Mouse (Mus musculus): ENCODE measurements around the gene Psmg1. TPM values are rescaled to one million over a fixed set of nuclear protein-coding genes. Genes with fewer than 3 reads are reported as not detected.
"Not testable (repeated sequence)": the region's sequence is repeated elsewhere in the genome, so short reads cannot be mapped to it uniquely, and the experiment has no call there.

The Psmg1 gene
- total RNA-seq (2021): 10 to 100 TPM; 26.3 TPM

GRCm38 (mm10) chr16:95990462-95991121, at the start of gene Psmg1:
TSS of gene Psmg1 (minus strand) at chr16:95990960.
- intact Hi-C loops (cut with DNase I): loop anchor here (2.0 kb wide), 1 partner anchor 154 kb away; the partner anchor contains the start of gene Wrb
- DNase-seq: peak; percentile 99

GRCm38 (mm10) chr16:96039538-96039937, 48.8 kb upstream of the Psmg1 start:
- intact Hi-C loops (cut with DNase I): no loop called here
- no peak for DNase-seq

GRCm38 (mm10) chr16:96034473-96034872, 43.7 kb upstream of the Psmg1 start:
- no peak for DNase-seq
- intact Hi-C loops (cut with DNase I): no loop called here

GRCm38 (mm10) chr16:96032368-96033043, 41.7 kb upstream of the Psmg1 start:
- intact Hi-C loops (cut with DNase I): no loop called here

GRCm38 (mm10) chr16:96030476-96031102, 39.8 kb upstream of the Psmg1 start:
- intact Hi-C loops (cut with DNase I): no loop called here
- no peak for DNase-seq

More at GRCm38 (mm10) chr16:96032368-96033043, 41.7 kb upstream of the Psmg1 start:
- DNase-seq: no peak

- intact Hi-C loops (cut with DNase I): no loop called here
- DNase-seq: no peak
Measured at GRCm38 (mm10) chr16:96026256-96026655, 35.5 kb upstream of the Psmg1 start.

- no peak for DNase-seq
- intact Hi-C loops (cut with DNase I): no loop called here
Measured at GRCm38 (mm10) chr16:96025244-96025643, 34.5 kb upstream of the Psmg1 start.

- no peak for DNase-seq
- intact Hi-C loops (cut with DNase I): no loop called here
Measured at GRCm38 (mm10) chr16:96021045-96021444, 30.3 kb upstream of the Psmg1 start.

- intact Hi-C loops (cut with DNase I); DNase-seq: not testable (repeated sequence)
Measured at GRCm38 (mm10) chr16:96009124-96009523, 18.4 kb upstream of the Psmg1 start.

- intact Hi-C loops (cut with DNase I); DNase-seq: not testable (repeated sequence)
Measured at GRCm38 (mm10) chr16:96004278-96004677, 13.5 kb upstream of the Psmg1 start.

GRCm38 (mm10) chr16:95999291-95999690, 8.5 kb upstream of the Psmg1 start:
- no peak for DNase-seq
- intact Hi-C loops (cut with DNase I): no loop called here

- no peak for DNase-seq
- intact Hi-C loops (cut with DNase I): no loop called here
Measured at GRCm38 (mm10) chr16:95996156-95996555, 5.4 kb upstream of the Psmg1 start.

- intact Hi-C loops (cut with DNase I); DNase-seq: not testable (repeated sequence)
Measured at GRCm38 (mm10) chr16:95994576-95994975, 3.8 kb upstream of the Psmg1 start.

- DNase-seq: no peak
- intact Hi-C loops (cut with DNase I): no loop called here
Measured at GRCm38 (mm10) chr16:95992596-95992995, 1.8 kb upstream of the Psmg1 start.

GRCm38 (mm10) chr16:95991122-95991900, 551 bp upstream of the Psmg1 start:
- intact Hi-C loops (cut with DNase I): loop anchor here (2.0 kb wide), 1 partner anchor 153 kb away; the partner anchor contains the start of gene Wrb
- DNase-seq: no peak

- intact Hi-C loops (cut with DNase I): no loop called here
- no peak for DNase-seq
Measured at GRCm38 (mm10) chr16:95984911-95985310, 5.8 kb downstream of the Psmg1 start.

- intact Hi-C loops (cut with DNase I): no loop called here
- DNase-seq: no peak
Measured at GRCm38 (mm10) chr16:95983601-95984000, 7.2 kb downstream of the Psmg1 start.

GRCm38 (mm10) chr16:95970841-95971240, 19.9 kb downstream of the Psmg1 start:
- intact Hi-C loops (cut with DNase I): no loop called here
- no peak for DNase-seq

- DNase-seq: no peak
- intact Hi-C loops (cut with DNase I): no loop called here
Measured at GRCm38 (mm10) chr16:95967455-95967854, 23.3 kb downstream of the Psmg1 start.

- intact Hi-C loops (cut with DNase I): loop anchor here (2.0 to 5.0 kb wide), 5 partner anchors 316 to 767 kb away; no protein-coding TSS in a partner anchor
- peak; percentile 18 to 41 for DNase-seq
Measured at GRCm38 (mm10) chr16:95964427-95965023, 26.2 kb downstream of the Psmg1 start.
